Mouse (Mus musculus): ENCODE measurements around the gene Tymp. TPM values are rescaled to one million over a fixed set of nuclear protein-coding genes. Genes with fewer than 3 reads are reported as not detected.
A peak's percentile ranks its signal among the peaks of the same experiment; 100 is the strongest.

The Tymp gene
- polyA plus RNA-seq, 1 experiment from 2014 or later = 1.6 TPM

DNA sequence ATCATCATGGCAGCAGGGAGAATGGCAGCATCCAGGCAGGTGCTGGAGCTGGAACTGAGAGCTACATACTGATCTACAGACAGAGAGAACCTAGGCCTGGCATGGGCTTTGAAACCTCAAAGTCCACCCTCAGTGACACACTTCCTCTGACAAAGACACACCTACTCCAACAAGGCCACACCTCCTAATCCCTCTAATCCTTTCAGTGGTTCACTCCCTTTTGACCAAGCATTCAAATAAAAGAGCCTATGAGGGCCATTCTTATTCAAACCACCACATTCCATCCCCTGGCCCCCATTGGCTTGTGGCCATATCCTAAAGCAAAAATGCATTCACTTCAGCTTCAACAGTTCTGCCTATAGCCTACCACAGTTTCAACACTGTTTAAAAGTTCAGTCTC is 29.9 kb upstream of the Tymp start:
- Histone ChIP-seq H3K9me3 (ENCODE audit: control insufficient read depth, low read length) (peaks cover 3% of the 10 kb centered on the region; the same call in 1 of the 2 replicates), H3K9ac (ENCODE audit: low read length) (no peak overlapping the region), H3K4me2 (replicated peaks; ENCODE audit: low read depth) (no peak overlapping the region), H3K27ac (replicated peaks) (no peak overlapping the region), H3K4me3 (ENCODE audit: low read depth, low read length) (no peak overlapping the region), H3K4me1 (replicated peaks; ENCODE audit: control insufficient read depth, insufficient read depth) (no peaks in the 10 kb centered on the region), H3K36me3 (ENCODE audit: control insufficient read depth, insufficient read depth, low read length) (no peaks in the 10 kb centered on the region), H3K27me3 (ENCODE audit: control insufficient read depth, insufficient read depth, low read length) (no peaks in the 10 kb centered on the region)
- TF ChIP-seq CTCF (IDR thresholded peaks at IDR 0.05; ENCODE audit: low read depth) (no peak), EP300 (optimal IDR thresholded peaks at IDR 0.05) (no peak)
- DNase-seq (ENCODE audit: low spot score) (no peak), ATAC-seq (ENCODE audit: low FRiP score, low TSS enrichment) (no peak)

DNA sequence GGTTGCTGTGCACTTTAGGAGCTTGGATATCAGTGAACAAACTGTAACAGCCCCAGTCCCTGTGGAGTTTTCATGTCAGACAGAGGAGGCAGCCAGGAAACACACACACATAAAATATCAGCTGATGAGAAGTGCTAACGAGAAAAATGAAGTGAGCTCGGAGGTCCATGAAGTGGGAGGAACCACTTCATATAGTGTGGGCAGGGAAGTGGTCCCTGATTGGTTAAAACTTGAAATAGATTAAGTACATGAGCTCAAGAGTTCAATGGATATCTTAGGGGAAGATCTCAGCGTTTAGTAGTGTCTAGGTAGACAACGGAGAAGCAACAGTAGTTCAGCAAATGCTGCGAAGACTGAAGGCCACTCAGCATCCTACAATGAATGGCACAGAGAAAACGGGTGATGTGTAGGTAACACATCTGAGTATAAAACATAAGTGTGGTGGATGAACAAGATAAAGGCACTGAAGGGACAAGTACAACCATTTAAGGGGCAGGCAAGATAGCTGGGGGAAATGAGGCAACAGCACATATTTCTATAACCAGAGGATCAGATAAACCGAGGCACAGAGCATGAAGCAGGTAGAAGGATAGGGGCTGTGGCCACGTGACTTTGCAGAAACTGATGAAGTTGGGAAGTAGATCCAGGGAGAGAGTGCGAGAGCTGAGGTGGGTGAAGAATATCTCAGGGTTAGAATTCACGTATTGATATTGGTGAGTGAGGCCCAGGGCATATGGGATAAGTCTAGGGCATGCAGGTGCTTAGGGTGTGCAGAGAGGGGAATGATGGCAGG is 28.2 kb upstream of the Tymp start:
- no peak for ATAC-seq (ENCODE audit: low FRiP score, low TSS enrichment)
- H3K27me3 ChIP-seq (ENCODE audit: control insufficient read depth, insufficient read depth, low read length) = no peaks in the 10 kb centered on the region
- no peaks in the 10 kb centered on the region for H3K36me3 ChIP-seq (ENCODE audit: control insufficient read depth, insufficient read depth, low read length)
- H3K9ac ChIP-seq (ENCODE audit: low read length) = no peak overlapping the region
- H3K4me2 ChIP-seq (replicated peaks; ENCODE audit: low read depth) = no peak overlapping the region
- no peak for DNase-seq (ENCODE audit: low spot score)
- H3K9me3 ChIP-seq (ENCODE audit: control insufficient read depth, low read length) = peaks cover 3% of the 10 kb centered on the region; the same call in 1 of the 2 replicates
- 78% methylated on average over 10 of the region's 10 CpGs for WGBS
- no peak for TF ChIP-seq EP300 (optimal IDR thresholded peaks at IDR 0.05)
- no peak for TF ChIP-seq CTCF (IDR thresholded peaks at IDR 0.05; ENCODE audit: low read depth)
- no peak overlapping the region for H3K4me3 ChIP-seq (ENCODE audit: low read depth, low read length)
- H3K27ac ChIP-seq (replicated peaks) = no peak overlapping the region
- H3K4me1 ChIP-seq (replicated peaks; ENCODE audit: control insufficient read depth, insufficient read depth) = no peaks in the 10 kb centered on the region

DNA sequence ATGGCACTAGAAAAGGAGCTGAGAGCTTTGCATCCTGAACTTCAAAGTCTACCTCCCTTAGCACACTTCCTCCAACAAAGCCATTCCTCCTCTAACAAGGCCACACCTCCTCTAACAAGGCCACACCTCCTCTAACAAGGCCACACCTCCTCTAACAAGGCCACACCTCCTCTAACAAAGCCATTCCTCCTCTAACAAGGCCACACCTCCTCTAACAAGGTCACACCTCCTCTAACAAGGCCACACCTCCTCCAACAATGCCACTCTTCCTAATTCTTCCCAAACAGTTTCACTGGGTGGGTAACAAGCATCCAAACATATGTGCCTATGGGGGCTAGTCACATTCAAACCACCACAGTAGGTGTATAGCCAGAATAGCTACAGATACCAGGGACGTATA is 25.6 kb upstream of the Tymp start:
- TF ChIP-seq CTCF (IDR thresholded peaks at IDR 0.05; ENCODE audit: low read depth) (no peak), EP300 (optimal IDR thresholded peaks at IDR 0.05) (no peak)

DNA sequence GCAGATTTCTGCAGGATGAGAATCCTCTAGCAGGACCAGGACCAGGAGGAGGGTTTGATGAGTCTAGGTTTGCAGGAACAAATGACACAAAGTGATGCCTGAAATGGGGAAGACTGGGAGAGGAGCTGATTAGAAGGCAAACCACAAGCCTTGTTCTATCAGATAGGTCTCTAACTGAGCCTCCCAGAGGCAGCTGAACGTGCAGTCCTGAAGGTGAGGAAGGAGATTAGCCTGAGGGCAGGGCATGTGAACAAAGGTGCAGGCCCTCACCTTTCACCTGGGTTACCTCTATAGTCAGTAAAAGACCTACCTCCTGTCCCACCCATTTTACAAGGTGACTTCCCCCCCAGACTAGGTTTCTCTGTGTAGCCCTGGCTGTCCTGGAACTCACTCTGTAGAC is 22.9 kb upstream of the Tymp start:
- Histone ChIP-seq H3K36me3 (ENCODE audit: control insufficient read depth, insufficient read depth, low read length) (no peaks in the 10 kb centered on the region), H3K27ac (replicated peaks) (no peak overlapping the region), H3K4me1 (replicated peaks; ENCODE audit: control insufficient read depth, insufficient read depth) (no peaks in the 10 kb centered on the region), H3K27me3 (ENCODE audit: control insufficient read depth, insufficient read depth, low read length) (no peaks in the 10 kb centered on the region), H3K4me2 (replicated peaks; ENCODE audit: low read depth) (no peak overlapping the region), H3K9me3 (ENCODE audit: control insufficient read depth, low read length) (no peaks in the 10 kb centered on the region), H3K9ac (ENCODE audit: low read length) (no peak overlapping the region), H3K4me3 (ENCODE audit: low read depth, low read length) (no peak overlapping the region)
- WGBS = 33% methylated on average over 1 of the region's 1 CpGs
- no peak for ATAC-seq (ENCODE audit: low FRiP score, low TSS enrichment)
- no peak for TF ChIP-seq CTCF (IDR thresholded peaks at IDR 0.05; ENCODE audit: low read depth)
- TF ChIP-seq EP300 (optimal IDR thresholded peaks at IDR 0.05) = no peak
- DNase-seq (ENCODE audit: low spot score) = no peak

More for the DNA sequence above, 25.6 kb upstream of the Tymp start:
- Histone ChIP-seq H3K4me2 (replicated peaks; ENCODE audit: low read depth) (no peak overlapping the region), H3K9me3 (ENCODE audit: control insufficient read depth, low read length) (no peaks in the 10 kb centered on the region), H3K4me1 (replicated peaks; ENCODE audit: control insufficient read depth, insufficient read depth) (no peaks in the 10 kb centered on the region), H3K4me3 (ENCODE audit: low read depth, low read length) (no peak overlapping the region), H3K27me3 (ENCODE audit: control insufficient read depth, insufficient read depth, low read length) (no peaks in the 10 kb centered on the region), H3K27ac (replicated peaks) (no peak overlapping the region), H3K36me3 (ENCODE audit: control insufficient read depth, insufficient read depth, low read length) (no peaks in the 10 kb centered on the region), H3K9ac (ENCODE audit: low read length) (no peak overlapping the region)
- 83% methylated on average over 1 of the region's 1 CpGs for WGBS
- DNase-seq (ENCODE audit: low spot score) (no peak), ATAC-seq (ENCODE audit: low FRiP score, low TSS enrichment) (no peak)

DNA sequence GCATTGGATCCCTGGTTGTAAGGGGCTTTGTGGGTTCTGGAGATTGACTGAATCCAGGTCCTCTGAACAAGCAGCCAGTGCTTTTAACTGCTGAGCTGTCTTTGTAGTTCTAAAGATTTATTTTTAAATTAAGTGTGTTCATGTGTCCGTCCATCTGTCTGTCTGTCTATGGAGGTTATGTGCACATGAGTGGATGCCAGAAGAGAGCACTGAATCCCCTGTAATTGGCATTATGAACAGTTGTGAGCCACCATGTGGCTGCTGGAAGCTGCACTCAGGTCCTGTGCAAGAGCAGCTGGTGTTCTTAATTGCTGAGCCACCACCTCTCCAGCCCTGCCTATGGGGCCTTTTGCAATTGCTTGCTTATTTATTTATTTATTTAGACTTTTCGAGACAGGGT is 21.3 kb upstream of the Tymp start:
- TF ChIP-seq CTCF (IDR thresholded peaks at IDR 0.05; ENCODE audit: low read depth) = no peak
- no peak for TF ChIP-seq EP300 (optimal IDR thresholded peaks at IDR 0.05)
- DNase-seq (ENCODE audit: low spot score) (no peak), ATAC-seq (ENCODE audit: low FRiP score, low TSS enrichment) (no peak)
- no peak overlapping the region for H3K9ac ChIP-seq (ENCODE audit: low read length)
- no peak overlapping the region for H3K4me3 ChIP-seq (ENCODE audit: low read depth, low read length)
- H3K36me3 ChIP-seq (ENCODE audit: control insufficient read depth, insufficient read depth, low read length) = no peaks in the 10 kb centered on the region
- no peaks in the 10 kb centered on the region for H3K27me3 ChIP-seq (ENCODE audit: control insufficient read depth, insufficient read depth, low read length)
- H3K4me2 ChIP-seq (replicated peaks; ENCODE audit: low read depth) = no peak overlapping the region
- no peak overlapping the region for H3K27ac ChIP-seq (replicated peaks)
- no peaks in the 10 kb centered on the region for H3K4me1 ChIP-seq (replicated peaks; ENCODE audit: control insufficient read depth, insufficient read depth)
- H3K9me3 ChIP-seq (ENCODE audit: control insufficient read depth, low read length) = no peaks in the 10 kb centered on the region
- 81% methylated on average over 2 of the region's 2 CpGs for WGBS

DNA sequence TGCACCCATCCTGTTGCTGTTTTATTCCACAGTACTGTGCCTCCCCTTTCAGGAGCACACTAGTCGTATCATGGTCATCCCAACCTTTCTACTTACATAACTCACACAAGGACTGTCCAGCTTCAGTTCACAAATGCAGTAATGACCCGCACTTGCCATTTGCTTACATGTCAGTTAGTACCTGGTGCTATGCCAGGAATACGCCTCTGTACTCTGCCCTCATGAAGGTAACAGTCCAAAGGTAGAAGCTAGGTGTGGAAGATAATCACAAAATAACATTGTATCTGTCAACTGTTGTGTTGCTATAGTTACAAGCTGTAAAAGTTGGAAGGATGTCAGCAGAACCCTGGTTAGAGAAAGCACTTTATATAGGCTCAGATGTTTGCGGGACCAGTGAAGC is 20.0 kb upstream of the Tymp start:
- WGBS = 70% methylated on average over 4 of the region's 4 CpGs
- Histone ChIP-seq H3K4me2 (replicated peaks; ENCODE audit: low read depth) (no peak overlapping the region), H3K9me3 (ENCODE audit: control insufficient read depth, low read length) (no peaks in the 10 kb centered on the region), H3K4me3 (ENCODE audit: low read depth, low read length) (no peak overlapping the region), H3K36me3 (ENCODE audit: control insufficient read depth, insufficient read depth, low read length) (no peaks in the 10 kb centered on the region), H3K27me3 (ENCODE audit: control insufficient read depth, insufficient read depth, low read length) (no peaks in the 10 kb centered on the region), H3K9ac (ENCODE audit: low read length) (no peak overlapping the region), H3K27ac (replicated peaks) (no peak overlapping the region), H3K4me1 (replicated peaks; ENCODE audit: control insufficient read depth, insufficient read depth) (no peaks in the 10 kb centered on the region)
- peak; percentile 48 for DNase-seq (ENCODE audit: low spot score)
- no peak for TF ChIP-seq CTCF (IDR thresholded peaks at IDR 0.05; ENCODE audit: low read depth)
- TF ChIP-seq EP300 (optimal IDR thresholded peaks at IDR 0.05) = no peak
- ATAC-seq (ENCODE audit: low FRiP score, low TSS enrichment) = peak; percentile 91
